Mouse (Mus musculus) stomach, embryonic 16.5 days (tissue): ENCODE data around the gene Stap2. TPM values are rescaled to one million over a fixed set of nuclear protein-coding genes. Genes with fewer than 3 reads are reported as not detected.

Experiments used
- ATAC-seq: fragments of 200-750 bp; cut with Nextera tagmentation; 2 replicates; pipeline ENCODE4 v1.8.0; 2017; ENCODE audit warnings: moderate number of reproducible peaks, moderate TSS enrichment; ENCODE audit not compliant: insufficient read depth, low FRiP score
- H3K27ac ChIP-seq: fragments of 300-500 bp; sonication (generic); 2 replicates; pipeline ENCODE4 v1.5.1; 2014; ENCODE audit warnings: low read length
- H3K27me3 ChIP-seq: fragments of 300-500 bp; sonication (generic); 2 replicates; pipeline ENCODE4 v1.6.1; 2014; ENCODE audit warnings: low read length, control low read depth, mixed read lengths; ENCODE audit not compliant: control insufficient read depth, insufficient read depth
- H3K36me3 ChIP-seq: fragments of 300-500 bp; sonication (generic); 2 replicates; pipeline ENCODE4 v1.6.1; 2014; ENCODE audit warnings: low read length; ENCODE audit not compliant: control insufficient read depth, insufficient read depth
- H3K4me1 ChIP-seq: fragments of 300-500 bp; sonication (generic); 2 replicates; pipeline ENCODE4 v1.6.1; 2014; ENCODE audit warnings: low read length, control low read depth, mixed read lengths; ENCODE audit not compliant: control insufficient read depth, insufficient read depth
- H3K4me2 ChIP-seq: fragments of 300-500 bp; sonication (generic); 2 replicates; pipeline ENCODE4 v1.6.1; 2014; ENCODE audit warnings: low read depth, low read length, mixed read lengths
- H3K4me3 ChIP-seq: fragments of 300-500 bp; sonication (generic); replicated peaks from 2 replicates; pipeline ENCODE4 v1.5.1; 2014; ENCODE audit warnings: mild to moderate bottlenecking, low read length
- H3K9ac ChIP-seq: fragments of 300-500 bp; sonication (generic); 2 replicates; pipeline ENCODE4 v1.6.1; 2014; ENCODE audit warnings: low read length
- H3K9me3 ChIP-seq: fragments of 300-500 bp; sonication (generic); replicated peaks from 2 replicates; pipeline ENCODE4 v1.6.1; 2016; ENCODE audit warnings: low read length, control low read depth; ENCODE audit not compliant: control insufficient read depth
- WGBS: fragments of 180-500 bp; shearing (Covaris S2); extraction: QIAGEN DNeasy Blood & Tissue Kit; methylation state at CpG from one replicate; pipeline ENCODE4 v1.1.7; 2014; 5-methylcytosine and 5-hydroxymethylcytosine counted together
- polyA plus RNA-seq: library from polyadenylated mRNA; unstranded; fragments of >200 nt; fragmentation: Nextera tagmentation; extraction: Ambion mirVana; gene quantifications from 2 replicates; pipeline ENCODE4 v1.2.1, GENCODE M21; 2015

Stap2 gene
- polyA plus RNA-seq, 1 experiment from 2014 or later, result 41.2 TPM

DNA sequence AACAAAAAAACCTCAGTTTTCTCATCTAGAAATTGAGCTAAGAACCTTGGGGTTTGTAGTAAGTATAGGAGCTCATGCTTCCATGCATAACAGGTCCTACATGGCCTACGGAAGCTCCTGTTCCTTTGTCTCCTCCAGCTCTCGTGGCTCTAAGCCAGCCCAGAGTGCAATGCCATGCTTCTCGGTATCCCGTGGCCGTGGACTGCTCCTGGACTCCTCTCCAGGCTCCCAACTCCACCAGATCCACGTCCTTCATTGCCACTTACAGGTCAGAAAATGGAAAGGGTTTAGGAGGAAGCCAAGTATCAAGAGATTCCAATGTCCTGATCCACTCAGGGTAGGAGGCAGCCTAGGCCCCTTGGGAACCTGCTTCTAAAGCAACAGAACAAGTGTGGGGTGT lies 51.6 kb downstream of the Stap2 start:
- Histone ChIP-seq H3K27me3 (no peaks in the 10 kb centered on the region; the same call in 1 of the 2 replicates), H3K27ac (no peak overlapping the region), H3K4me1 (peaks cover 9% of the 10 kb centered on the region), H3K9ac (no peak overlapping the region), H3K4me3 (no peak overlapping the region), H3K9me3 (no peaks in the 10 kb centered on the region), H3K4me2 (no peak overlapping the region), H3K36me3 (no peaks in the 10 kb centered on the region)
- ATAC-seq, result no peak
- WGBS, result 74% methylated on average over 6 of the region's 6 CpGs

GRCm38 (mm10) chr17:55952447-55953027 lies 52.8 kb downstream of the Stap2 start, which contains the start of gene Ebi3:
Ebi3 (plus strand) TSS chr17:55952640.
- no peak within 1 kb of the TSS for H3K27ac ChIP-seq
- 65% methylated on average over 6 of the region's 6 CpGs for WGBS
- no peak for ATAC-seq
- no peak within 1 kb of the TSS for H3K4me3 ChIP-seq
- peak within 1 kb of the TSS; percentile 33; the same call in 1 of the 2 replicates for H3K9ac ChIP-seq
- no peak within 1 kb of the TSS for H3K4me2 ChIP-seq
- H3K4me1 ChIP-seq, result peaks cover 4% of the 10 kb centered on the region; the same call in 1 of the 2 replicates
- H3K9me3 ChIP-seq, result no peaks in the 10 kb centered on the region
- no peaks in the 10 kb centered on the region for H3K36me3 ChIP-seq
- H3K27me3 ChIP-seq, result no peaks in the 10 kb centered on the region; the same call in 1 of the 2 replicates

GRCm38 (mm10) chr17:55952041-55952440 lies 53.3 kb downstream of the Stap2 start:
- H3K9me3 ChIP-seq, result no peaks in the 10 kb centered on the region
- no peaks in the 10 kb centered on the region for H3K36me3 ChIP-seq
- H3K4me1 ChIP-seq, result no peaks in the 10 kb centered on the region; the same call in 1 of the 2 replicates
- H3K4me3 ChIP-seq, result no peak overlapping the region
- H3K9ac ChIP-seq, result no peak overlapping the region
- H3K4me2 ChIP-seq, result no peak overlapping the region
- no peaks in the 10 kb centered on the region; the same call in 1 of the 2 replicates for H3K27me3 ChIP-seq
- ATAC-seq, result no peak
- H3K27ac ChIP-seq, result no peak overlapping the region

DNA sequence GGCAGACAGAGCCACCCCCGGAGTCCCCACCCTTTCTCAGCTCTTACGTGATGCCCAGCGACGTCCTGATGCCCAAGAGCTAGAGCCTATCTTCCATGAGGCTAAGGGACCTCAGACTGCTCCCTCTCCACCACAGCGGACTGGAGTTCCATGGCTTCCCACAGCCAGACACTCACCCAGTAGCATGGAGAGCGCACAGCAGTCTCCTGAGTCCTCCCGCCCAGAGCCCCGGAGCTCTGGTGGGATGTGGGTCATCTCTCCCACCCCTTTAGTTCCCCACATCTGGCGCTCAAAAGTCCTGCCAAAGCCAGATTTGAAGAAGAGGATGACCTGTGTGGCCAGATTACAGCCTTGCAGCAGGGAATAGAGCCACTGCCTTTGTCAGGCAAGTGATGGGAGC lies 54.8 kb downstream of the Stap2 start:
- Histone ChIP-seq H3K4me1 (no peaks in the 10 kb centered on the region), H3K9ac (no peak overlapping the region), H3K9me3 (no peaks in the 10 kb centered on the region), H3K27ac (no peak overlapping the region), H3K4me3 (no peak overlapping the region), H3K36me3 (no peaks in the 10 kb centered on the region), H3K27me3 (no peaks in the 10 kb centered on the region; the same call in 1 of the 2 replicates), H3K4me2 (no peak overlapping the region)
- ATAC-seq, result no peak
- 72% methylated on average over 9 of the region's 9 CpGs for WGBS

GRCm38 (mm10) chr17:55949400-55949799 lies 56.0 kb downstream of the Stap2 start, which contains the start of gene Zfp119b:
Zfp119b (minus strand) TSS chr17:55949500.
- Histone ChIP-seq H3K4me3 (no peak within 1 kb of the TSS), H3K4me2 (no peak within 1 kb of the TSS), H3K27ac (no peak within 1 kb of the TSS), H3K9ac (no peak within 1 kb of the TSS), H3K9me3 (no peaks in the 10 kb centered on the region), H3K27me3 (no peaks in the 10 kb centered on the region), H3K36me3 (no peaks in the 10 kb centered on the region), H3K4me1 (no peaks in the 10 kb centered on the region)
- 79% methylated on average over 2 of the region's 2 CpGs for WGBS
- no peak for ATAC-seq

GRCm38 (mm10) chr17:55948647-55949046 lies 56.7 kb downstream of the Stap2 start:
- H3K27me3 ChIP-seq, result no peaks in the 10 kb centered on the region
- H3K27ac ChIP-seq, result no peak overlapping the region
- no peaks in the 10 kb centered on the region for H3K36me3 ChIP-seq
- ATAC-seq, result no peak
- 85% methylated on average over 4 of the region's 4 CpGs for WGBS
- H3K4me1 ChIP-seq, result no peaks in the 10 kb centered on the region
- H3K9ac ChIP-seq, result no peak overlapping the region
- no peak overlapping the region for H3K4me2 ChIP-seq
- H3K9me3 ChIP-seq, result no peaks in the 10 kb centered on the region
- H3K4me3 ChIP-seq, result no peak overlapping the region

Other genes starting within 250 kb of the Stap2 start
- gene Zfp119a, start 126.7 kb downstream of the Stap2 start, polyA plus RNA-seq, result 9.0 and 10.7 TPM in 2 replicates
- 12.6 and 13.2 TPM in 2 replicates for gene Zfp959, start 113.5 kb downstream of the Stap2 start, polyA plus RNA-seq
- 6.0 and 6.2 TPM in 2 replicates for gene Zfp119b, start 56.1 kb downstream of the Stap2 start, polyA plus RNA-seq
- gene Ebi3, start 52.9 kb downstream of the Stap2 start, polyA plus RNA-seq, result 4.0 and 4.7 TPM in 2 replicates
- 21.6 and 24.3 TPM in 2 replicates for gene Yju2, start 46.5 kb downstream of the Stap2 start, polyA plus RNA-seq
- gene Shd, start 35.1 kb downstream of the Stap2 start, polyA plus RNA-seq, result 8.1 and 8.6 TPM in 2 replicates
- gene Fsd1, start 19.1 kb downstream of the Stap2 start, polyA plus RNA-seq, result 9.9 and 13.9 TPM in 2 replicates
- 52.0 and 60.7 TPM in 2 replicates for gene Mpnd, start 127 bp upstream of the Stap2 start, polyA plus RNA-seq
- 145 and 154 TPM in 2 replicates for gene Sh3gl1, start 31.1 kb upstream of the Stap2 start, polyA plus RNA-seq
- gene Chaf1a, start 34.9 kb upstream of the Stap2 start, polyA plus RNA-seq, result 16.3 and 17.8 TPM in 2 replicates
- gene Ubxn6, start 69.4 kb upstream of the Stap2 start, polyA plus RNA-seq, result 39.4 and 42.1 TPM in 2 replicates
- gene Hdgfl2, start 74.0 kb upstream of the Stap2 start, polyA plus RNA-seq, result 77.3 and 80.1 TPM in 2 replicates
- gene Plin4, start 104.2 kb upstream of the Stap2 start, polyA plus RNA-seq, result 0.80 and 0.90 TPM in 2 replicates
- gene Plin5, start 112.0 kb upstream of the Stap2 start, polyA plus RNA-seq, result 0.62 and 1.2 TPM in 2 replicates
- gene Lrg1, start 116.4 kb upstream of the Stap2 start, polyA plus RNA-seq, result 1.3 and 1.4 TPM in 2 replicates
- 0.50 and 0.71 TPM in 2 replicates for gene Sema6b, start 134.8 kb upstream of the Stap2 start, polyA plus RNA-seq
- 11.9 and 14.3 TPM in 2 replicates for gene Tnfaip8l1, start 156.9 kb upstream of the Stap2 start, polyA plus RNA-seq
- gene Mydgf, start 178.3 kb upstream of the Stap2 start, polyA plus RNA-seq, result 106 and 116 TPM in 2 replicates
- gene Dpp9, start 213.3 kb upstream of the Stap2 start, polyA plus RNA-seq, result 32.6 and 37.4 TPM in 2 replicates